Mouse (Mus musculus) fibroblast of lung, adult 2 months (primary cell): ENCODE measurements around the gene Mid1.
"Not testable (repeated sequence)": the region's sequence is repeated elsewhere in the genome, so short reads cannot be mapped to it uniquely, and the experiment has no call there.

ENCODE experiments used
- DNase-seq: peaks from one replicate; pipeline ENCODE4 v3.0.0-alpha.2; 2011; ENCODE audit warnings: low read depth

Gene Mid1

DNA sequence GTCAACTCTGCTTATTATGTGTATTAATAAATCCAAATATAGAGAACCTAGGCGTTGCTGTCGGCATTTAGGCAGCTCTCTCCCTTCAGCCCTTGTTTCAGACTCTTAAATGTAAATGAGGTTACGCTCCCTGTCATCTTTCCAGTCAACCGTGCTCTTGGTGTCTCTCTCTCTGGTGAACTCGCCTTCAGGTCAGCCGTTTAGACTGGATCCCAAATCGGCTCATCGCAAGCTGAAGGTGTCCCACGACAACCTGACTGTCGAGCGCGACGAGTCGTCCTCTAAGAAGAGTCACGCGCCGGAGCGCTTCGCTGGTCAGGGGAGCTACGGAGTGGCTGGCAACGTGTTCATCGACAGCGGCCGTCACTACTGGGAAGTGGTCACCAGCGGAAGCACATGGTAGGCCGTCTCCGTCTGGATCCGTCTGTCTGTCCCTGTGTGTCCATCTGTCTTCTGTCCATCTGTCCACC, 302.4 kb downstream of the Mid1 start:
- DNase-seq: not testable (repeated sequence)

DNA sequence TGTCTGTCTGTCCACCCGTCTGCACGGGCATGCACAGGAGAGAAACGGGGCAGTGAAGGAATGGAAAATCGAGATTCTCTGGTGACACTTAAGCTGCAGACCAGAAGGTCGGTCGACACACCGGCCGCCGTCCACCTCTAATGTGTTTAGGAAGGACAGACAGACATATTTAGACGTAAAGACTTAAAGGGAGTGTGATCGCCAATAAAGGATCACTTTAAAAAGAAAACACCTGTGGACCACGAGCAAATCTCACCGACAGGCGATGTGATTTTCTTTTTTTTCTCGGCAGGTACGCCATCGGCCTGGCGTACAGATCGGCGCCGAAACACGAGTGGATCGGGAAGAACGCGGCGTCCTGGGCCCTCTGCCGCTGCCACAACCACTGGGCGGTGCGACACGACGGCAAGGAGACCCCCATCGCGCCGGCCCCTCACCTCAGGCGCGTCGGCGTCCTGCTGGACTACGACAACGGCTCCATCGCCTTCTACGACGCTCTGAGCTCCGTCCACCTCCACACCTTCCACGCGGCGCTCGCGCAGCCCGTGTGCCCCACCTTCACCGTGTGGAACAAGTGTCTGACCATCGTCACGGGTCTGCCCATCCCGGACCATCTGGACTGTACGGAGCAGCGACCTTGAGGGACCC, 303.7 kb downstream of the Mid1 start:
- DNase-seq: not testable (repeated sequence)

DNA sequence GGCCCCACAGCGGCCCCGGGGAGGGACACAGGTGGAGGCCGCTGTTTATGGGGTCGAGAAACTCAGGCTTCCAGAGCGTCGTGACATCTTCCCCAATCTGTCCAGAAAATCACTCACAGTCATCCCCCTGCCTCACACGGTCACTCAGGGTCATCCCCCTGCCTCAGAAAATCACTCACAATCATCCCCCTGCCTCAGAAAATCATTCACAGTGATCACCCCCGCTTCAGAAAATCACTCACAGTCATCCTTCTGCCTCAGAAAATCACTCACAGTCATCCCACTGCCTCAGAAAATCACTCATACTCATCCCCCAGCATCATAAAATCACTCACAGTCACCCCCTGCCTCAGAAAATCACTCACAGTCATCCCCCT, 304.2 kb downstream of the Mid1 start:
- not testable (repeated sequence) for DNase-seq

DNA sequence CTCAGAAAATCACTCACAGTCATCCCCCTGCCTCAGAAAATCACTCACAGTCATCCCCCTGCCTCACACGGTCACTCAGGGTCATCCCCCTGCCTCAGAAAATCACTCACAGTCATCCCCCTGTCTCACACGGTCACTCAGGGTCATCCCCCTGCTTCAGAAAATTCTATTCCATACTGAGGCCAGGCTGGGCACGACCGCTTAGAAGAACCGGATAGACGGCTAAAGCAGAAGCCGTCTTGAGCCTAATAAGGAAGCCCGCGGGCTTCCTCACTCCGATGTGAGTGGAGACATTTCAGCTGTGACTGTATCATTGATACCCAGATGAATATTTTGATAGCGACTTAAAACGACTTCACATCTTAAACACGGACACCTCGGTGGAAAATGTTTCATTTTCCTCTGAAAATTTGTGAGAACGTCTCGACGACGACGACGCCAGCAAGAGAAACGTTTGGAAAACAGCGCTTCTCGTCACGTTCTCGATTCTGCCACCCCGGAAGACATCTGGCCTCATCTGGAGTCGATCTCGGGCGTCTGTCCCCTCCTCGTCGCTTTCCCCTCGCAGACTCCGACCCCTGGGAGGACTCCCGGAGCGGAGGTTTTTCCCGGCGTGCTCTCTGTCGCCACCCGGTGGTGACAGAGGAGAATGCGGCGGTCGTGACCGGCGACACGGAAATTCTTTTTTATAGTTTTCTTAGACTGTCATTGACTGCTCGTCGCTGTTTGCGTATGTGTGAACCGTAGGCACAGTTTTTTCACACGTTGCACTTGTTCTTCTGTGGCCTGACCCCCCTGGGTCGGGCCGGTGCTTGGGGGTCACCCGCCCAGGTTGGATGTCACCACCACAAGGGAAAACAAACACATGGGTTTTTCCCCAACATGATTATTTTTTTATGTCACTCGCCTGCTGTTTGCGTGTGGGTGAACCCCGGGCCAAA, 305.0 kb downstream of the Mid1 start:
- DNase-seq: not testable (repeated sequence)

DNA sequence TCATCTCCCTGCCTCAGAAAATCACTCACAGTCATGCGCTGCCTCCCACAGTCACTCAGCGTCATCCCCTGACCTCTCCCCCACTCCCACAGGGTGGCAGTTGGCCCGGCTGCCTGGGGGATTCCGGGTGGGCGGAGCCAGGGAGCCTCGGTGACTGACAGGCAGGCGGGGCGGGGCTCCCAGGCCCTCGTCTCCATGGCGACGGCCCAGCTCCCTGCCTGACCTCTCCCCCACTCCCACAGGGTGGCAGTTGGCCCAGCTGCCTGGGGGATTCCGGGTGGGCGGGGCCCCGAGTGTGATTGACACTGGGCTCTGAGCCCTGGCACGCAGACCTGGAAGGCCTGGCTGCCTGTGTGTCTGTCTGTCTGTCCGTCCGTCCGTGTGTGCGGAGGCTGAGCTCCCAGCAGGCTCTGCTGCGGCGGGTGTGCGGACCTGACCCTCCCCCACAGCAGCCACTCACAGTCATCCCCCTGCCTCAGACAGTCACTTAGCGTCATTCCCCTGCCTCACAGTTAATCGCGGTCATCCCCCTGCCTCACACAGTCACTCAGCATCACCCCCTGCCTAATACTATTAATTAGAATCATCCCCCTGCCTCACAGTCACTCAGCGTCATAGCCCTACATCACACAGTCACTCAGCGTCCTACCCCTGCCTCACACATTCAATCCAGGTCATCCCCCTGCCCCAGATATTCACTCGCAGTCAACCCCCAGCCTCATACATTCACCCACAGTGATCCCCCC, 306.3 kb downstream of the Mid1 start:
- peak; percentile 100 for DNase-seq

DNA sequence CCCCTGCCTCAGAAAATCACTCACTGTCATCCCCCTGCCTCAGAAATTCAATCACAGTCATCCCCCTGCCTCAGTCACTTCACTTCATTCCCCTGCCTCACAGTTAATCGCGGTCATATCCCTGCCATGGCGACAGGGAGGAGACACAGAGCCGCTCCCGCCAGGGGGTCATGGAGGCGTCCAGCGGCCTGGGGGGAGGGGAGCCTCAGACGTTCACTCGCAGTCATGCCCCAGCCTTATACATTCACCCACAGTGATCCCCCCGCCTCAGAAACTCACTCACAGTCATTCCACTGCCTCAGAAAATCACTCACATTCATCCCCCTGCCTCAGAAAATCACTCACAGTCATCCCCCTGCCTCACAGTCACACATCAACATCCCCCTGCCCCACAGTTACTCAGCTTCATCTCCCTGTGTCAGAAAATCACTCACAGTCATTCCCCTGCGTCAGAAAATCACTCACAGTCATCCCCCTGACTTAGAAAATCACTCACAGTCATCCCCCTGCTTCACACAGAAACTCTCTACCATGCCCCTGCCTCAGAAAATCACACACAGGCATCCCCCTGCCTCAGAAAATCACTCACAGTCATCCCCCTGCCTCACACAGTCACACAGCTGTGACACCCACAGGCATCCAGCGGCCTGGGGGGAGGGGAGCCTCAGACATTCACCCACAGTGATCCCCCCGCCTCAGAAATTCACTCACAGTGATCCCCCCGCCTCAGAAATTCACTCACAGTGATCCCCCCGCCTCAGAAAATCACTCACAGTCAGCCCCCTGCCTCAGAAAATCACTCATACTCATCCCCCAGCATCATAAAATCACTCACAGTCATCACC, 307.3 kb downstream of the Mid1 start:
- DNase-seq: not testable (repeated sequence)

DNA sequence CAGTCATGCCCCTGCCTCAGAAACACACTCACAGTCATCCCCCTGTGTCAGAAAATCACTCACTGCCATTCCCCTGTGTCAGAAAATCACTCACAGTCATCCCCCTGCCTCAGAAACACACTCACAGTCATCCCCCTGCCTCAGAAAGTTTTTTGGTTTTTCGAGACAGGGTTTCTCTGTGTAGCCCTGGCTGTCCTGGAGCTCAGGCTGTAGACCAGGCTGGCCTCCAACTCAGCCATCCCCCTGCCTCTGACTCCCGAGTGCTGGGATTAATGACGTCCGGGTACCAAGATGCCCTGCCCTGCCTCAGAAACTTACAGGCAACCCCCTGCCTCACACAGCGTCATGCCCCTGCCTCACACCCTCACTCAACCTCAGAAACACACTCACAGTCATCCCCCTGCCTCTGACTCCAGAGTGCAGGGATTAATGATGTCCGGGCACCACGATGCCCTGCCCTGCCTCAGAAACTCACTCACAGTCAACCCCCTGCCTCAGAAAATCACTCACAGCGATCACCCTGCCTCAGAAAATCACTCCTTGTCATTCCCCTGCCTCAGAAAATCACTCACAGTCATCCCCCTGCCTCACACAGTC, 308.1 kb downstream of the Mid1 start:
- DNase-seq: not testable (repeated sequence)

DNA sequence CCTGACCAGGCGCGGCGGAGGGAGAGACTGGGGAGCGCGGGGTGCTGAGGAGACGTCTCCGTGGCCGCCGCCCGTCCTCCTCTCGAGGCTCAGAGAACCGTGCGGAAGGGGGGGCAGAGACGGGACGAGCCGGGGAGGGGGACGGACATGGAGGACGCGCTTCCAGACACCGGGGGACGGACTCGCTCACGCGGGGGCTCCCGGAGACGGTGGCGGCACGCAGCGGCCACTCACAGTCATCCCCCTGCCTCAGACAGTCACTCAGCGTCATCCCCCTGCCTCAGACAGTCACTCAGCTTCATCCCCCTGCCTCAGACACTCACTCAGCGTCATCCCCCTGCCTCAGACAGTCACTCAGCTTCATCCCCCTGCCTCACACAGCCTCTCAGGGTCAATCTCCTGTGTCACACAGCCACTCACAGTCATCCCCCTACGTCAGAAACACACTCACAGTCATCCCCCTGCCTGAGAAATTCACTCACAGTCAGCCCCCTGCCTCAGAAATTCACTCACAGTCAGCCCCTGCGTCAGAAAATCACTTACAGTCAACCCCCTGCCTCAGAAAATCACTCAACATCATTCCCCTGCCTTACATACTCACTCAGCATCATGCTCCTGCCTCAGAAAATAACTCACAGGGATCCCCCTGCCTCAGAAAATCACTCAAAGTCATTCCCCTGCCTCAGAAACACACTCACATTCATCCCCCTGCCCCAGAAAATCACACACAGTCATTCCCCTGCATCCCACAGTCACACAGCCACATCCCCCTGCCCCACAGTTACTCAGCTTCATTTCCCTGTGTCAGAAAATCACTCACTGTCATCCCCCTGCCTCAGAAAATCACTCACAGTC, 309.2 kb downstream of the Mid1 start:
- DNase-seq: not testable (repeated sequence)

DNA sequence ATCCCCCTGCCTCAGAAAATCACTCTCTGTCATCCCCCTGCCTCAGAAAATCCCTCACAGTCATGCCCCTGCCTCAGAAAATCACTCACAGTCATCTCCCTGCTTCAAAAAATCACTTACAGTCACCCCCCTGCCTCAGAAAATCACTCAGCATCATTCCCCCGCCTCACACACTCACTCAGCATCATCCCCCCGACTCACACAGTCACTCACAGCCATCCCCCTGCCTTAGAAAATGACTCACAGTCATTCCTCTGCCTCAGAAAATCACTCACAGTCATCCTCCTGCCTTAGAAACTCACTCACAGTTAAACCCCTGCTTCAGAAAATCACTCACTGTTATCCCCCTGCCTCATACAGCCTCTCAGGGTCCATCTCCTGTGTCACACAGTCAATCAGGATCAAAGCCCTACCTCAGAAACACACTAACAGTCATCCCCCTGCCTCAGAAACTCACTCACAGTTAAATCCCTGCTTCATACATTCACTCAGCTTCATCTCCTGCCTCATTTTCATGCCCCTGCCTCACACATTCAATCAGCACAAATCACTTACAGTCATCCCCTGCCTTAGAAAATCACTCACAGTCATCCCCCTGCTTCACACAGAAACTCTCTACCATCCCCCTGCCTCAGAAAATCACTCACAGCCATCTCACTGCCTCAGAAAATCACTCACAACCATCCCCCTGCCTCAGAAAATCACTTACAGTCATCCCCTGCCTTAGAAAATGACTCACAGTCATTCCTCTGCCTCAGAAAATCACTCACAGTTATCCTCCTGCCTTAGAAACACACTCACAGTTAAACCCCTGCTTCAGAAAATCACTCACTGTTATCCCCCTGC, 310.1 kb downstream of the Mid1 start:
- not testable (repeated sequence) for DNase-seq

DNA sequence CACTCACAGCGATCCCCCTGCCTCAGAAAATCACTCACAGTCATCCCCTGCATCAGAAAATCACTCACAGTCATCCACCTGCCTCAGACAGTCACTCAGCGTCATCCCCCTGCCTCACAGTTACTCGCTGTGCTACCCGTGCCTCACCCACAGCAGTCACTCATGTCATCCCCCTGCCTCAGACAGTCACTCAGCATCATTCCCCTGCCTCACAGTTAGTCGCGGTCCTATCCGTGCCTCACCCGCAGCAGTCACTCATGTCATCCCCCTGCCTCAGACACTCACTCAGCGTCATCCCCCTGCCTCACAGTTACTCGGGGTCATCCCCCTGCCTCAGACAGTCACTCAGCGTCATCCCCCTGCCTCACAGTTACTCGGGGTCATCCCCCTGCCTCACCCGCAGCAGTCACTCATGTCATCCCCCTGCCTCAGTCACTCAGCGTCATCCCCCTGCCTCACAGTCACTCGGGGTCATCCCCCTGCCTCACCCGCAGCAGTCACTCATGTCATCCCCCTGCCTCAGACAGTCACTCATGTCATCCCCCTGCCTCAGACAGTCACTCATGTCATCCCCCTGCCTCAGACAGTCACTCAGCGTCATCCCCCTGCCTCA, 311.0 kb downstream of the Mid1 start:
- DNase-seq: not testable (repeated sequence)

DNA sequence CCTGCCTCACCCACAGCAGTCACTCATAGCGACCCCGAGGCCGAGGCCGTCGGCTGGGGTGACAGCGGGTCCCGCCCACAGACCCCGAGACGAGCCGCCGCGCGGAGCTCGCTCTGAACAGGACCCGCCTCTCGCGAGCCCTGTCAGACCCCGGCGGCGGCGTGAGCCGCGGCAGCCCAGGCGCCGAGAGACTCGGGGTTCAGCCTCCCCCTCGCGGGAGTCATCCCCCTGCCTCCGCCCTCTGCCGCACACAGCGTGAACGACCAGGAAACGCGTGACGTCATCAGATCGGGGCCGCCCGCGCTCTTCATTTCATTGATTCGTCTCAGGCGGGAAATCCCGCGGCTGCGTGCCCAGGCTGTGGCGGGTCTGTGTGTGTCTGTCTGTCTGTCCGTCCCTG, 311.9 kb downstream of the Mid1 start:
- peak; percentile 99 for DNase-seq

DNA sequence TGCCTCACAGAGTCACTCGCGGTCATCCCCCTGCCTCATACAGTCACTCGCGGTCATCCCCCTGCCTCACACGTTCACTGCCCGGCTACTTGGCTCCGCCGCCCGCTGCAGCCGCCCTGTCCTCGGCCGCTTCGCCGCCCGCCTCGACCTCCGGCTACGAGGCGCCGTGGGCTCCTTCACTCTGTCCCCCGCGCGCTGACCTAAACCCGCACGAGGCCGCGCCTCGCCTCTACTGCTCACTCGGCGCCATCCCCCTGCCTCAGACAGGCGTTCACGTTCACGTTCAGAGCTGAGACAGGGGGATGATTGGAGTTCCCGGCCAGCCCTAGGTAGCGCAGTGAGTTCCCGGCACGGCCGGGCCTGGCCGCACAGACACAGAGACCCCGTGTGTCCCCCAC, 312.5 kb downstream of the Mid1 start:
- not testable (repeated sequence) for DNase-seq

DNA sequence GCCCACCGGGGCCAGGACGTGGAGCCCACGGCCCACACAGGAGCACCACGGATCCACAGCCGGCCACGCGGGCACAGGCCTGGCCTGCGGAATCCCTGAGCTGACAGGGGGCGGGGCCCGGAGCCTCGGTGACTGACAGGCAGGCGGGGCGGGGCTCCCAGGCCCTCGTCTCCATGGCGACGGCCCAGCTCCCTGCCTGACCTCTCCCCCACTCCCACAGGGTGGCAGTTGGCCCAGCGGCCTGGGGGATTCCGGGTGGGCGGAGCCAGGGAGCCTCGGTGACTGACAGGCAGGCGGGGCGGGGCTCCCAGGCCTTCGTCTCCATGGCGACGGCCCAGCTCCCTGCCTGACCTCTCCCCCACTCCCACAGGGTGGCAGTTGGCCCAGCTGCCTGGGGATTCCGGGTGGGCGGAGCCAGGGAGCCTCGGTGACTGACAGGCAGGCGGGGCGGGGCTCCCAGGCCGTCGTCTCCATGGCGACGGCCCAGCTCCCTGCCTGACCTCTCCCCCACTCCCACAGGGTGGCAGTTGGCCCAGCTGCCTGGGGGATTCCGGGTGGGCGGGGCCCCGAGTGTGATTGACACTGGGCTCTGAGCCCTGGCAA, 313.0 kb downstream of the Mid1 start:
- DNase-seq: peak; percentile 100

DNA sequence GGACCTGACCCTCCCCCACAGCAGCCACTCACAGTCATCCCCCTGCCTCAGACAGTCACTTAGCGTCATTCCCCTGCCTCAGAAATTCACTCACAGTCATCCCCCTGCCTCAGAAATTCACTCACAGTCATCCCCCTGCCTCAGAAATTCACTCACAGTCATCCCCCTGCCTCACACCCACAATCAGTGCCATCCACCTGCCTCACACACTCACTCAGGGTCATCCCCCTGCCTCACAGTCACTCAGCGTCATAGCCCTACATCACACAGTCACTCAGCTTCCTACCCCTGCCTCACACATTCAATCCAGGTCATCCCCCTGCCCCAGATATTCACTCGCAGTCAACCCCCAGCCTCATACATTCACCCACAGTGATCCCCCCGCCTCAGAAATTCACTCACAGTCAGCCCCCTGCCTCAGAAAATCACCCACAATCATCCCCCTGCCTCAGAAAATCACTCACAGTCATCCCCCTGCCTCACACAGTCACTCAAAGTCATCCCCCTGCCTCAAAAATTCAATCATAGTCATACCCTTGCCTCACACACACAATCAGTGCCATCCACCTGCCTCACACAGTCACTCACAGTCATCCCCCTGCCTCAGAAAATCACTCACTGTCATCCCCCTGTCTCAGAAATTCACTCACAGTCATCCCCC, 313.7 kb downstream of the Mid1 start:
- DNase-seq: not testable (repeated sequence)

DNA sequence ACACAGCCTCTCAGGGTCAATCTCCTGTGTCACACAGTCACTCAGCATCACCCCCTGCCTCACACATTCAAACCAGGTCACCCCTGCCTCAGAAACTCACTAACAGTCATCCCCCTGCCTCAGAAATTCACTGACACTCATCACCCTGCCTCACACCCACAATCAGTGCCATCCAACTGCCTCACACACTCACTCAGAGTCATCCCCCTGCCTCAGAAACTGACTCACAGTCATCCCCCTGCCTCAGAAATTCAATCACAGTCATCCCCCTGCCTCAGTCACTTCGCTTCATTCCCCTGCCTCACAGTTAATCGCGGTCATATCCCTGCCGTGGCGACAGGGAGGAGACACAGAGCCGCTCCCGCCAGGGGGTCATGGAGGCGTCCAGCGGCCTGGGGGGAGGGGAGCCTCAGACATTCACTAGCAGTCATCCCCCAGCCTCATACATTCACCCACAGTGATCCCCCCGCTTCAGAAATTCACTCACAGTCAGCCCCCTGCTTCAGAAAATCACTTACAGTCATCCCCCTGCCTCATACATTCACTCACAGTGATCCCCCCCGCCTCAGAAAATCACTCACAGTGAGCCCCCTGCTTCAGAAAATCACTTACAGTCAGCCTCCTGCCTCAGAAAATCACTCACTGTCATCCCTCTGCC, 314.4 kb downstream of the Mid1 start:
- DNase-seq: not testable (repeated sequence)

DNA sequence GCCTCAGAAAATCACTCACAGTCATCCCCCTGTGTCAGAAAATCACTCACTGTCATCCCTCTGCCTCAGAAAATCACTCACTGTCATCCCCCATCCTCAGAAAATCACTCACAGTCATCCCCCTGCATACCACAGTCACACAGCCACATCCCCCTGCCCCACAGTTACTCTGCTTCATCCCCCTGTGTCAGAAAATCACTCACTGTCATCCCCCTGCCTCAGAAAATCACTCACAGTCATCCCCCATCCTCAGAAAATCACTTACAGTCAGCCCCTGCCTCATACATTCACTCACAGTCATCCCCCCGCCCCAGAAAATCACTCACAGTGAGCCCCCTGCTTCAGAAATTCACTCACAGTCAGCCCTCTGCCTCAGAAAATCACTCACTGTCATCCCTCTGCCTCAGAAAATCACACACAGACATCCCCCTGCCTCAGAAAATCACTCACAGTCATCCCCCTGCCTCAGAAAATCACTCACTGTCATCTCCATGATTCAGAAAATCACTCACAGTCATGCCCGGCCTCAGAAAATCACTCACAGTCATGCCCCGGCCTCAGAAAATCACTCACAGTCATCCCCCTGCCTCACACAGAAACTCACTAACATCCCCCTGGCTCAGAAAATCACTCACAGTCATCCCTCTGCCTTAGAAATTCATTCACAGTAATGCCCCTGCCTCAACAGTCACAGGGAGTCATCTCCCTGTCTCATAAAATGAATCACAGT, 315.1 kb downstream of the Mid1 start:
- not testable (repeated sequence) for DNase-seq
